Mouse (Mus musculus) midbrain, embryonic 16.5 days (tissue): ENCODE measurements around the gene Tubb1. TPM values are rescaled to one million over a fixed set of nuclear protein-coding genes. Genes with fewer than 3 reads are reported as not detected.

Experiments used
- ATAC-seq: fragments of 200-750 bp; cut with Nextera tagmentation; 2 replicates; pipeline ENCODE4 v1.8.0; 2017; ENCODE audit warnings: moderate TSS enrichment
- H3K27ac ChIP-seq: fragments of 300-500 bp; sonication (generic); 2 replicates; pipeline ENCODE4 v1.5.1; 2014; ENCODE audit warnings: mild to moderate bottlenecking, low read length, mixed read lengths
- H3K27me3 ChIP-seq: fragments of 300-500 bp; sonication (generic); 2 replicates; pipeline ENCODE4 v1.6.1; 2014; ENCODE audit warnings: low read depth, low read length, mixed read lengths; ENCODE audit not compliant: control insufficient read depth, insufficient read depth
- H3K36me3 ChIP-seq: fragments of 300-500 bp; sonication (generic); 2 replicates; pipeline ENCODE4 v1.6.1; 2014; ENCODE audit warnings: mild to moderate bottlenecking, low read length, moderate library complexity, mixed read lengths; ENCODE audit not compliant: control insufficient read depth, insufficient read depth
- H3K4me1 ChIP-seq: fragments of 300-500 bp; sonication (generic); 2 replicates; pipeline ENCODE4 v1.6.1; 2014; ENCODE audit warnings: mild to moderate bottlenecking, low read length, mixed read lengths; ENCODE audit not compliant: control insufficient read depth, insufficient read depth
- H3K4me2 ChIP-seq: fragments of 300-500 bp; sonication (generic); 2 replicates; pipeline ENCODE4 v1.6.1; 2014; ENCODE audit warnings: mild to moderate bottlenecking, low read length, mixed read lengths
- H3K4me3 ChIP-seq: fragments of 300-500 bp; sonication (generic); 2 replicates; pipeline ENCODE4 v1.5.1; 2014; ENCODE audit warnings: low read depth, mild to moderate bottlenecking, low read length, moderate library complexity, mixed read lengths
- H3K9ac ChIP-seq: fragments of 300-500 bp; sonication (generic); 2 replicates; pipeline ENCODE4 v1.6.1; 2014; ENCODE audit warnings: low read depth, low read length, mixed read lengths
- H3K9me3 ChIP-seq: fragments of 300-500 bp; sonication (generic); replicated peaks from 2 replicates; pipeline ENCODE4 v1.6.1; 2014; ENCODE audit warnings: mild to moderate bottlenecking, low read length, mixed read lengths; ENCODE audit not compliant: control insufficient read depth, poor library complexity, severe bottlenecking
- WGBS: fragments of 180-500 bp; shearing (Covaris S2); extraction: QIAGEN DNeasy Blood & Tissue Kit; methylation state at CpG from one replicate; pipeline ENCODE4 v1.1.7; 2014; 5-methylcytosine and 5-hydroxymethylcytosine counted together
- polyA plus RNA-seq: library from polyadenylated mRNA; unstranded; fragments of >200 nt; fragmentation: Nextera tagmentation; extraction: Ambion mirVana; gene quantifications from 2 replicates; pipeline ENCODE4 v1.2.1, GENCODE M21; 2015

Tubb1 gene
- polyA plus RNA-seq, 1 experiment from 2014 or later: 0.43 TPM

GRCm38 (mm10) chr2:174502321-174502720 lies 51.8 kb downstream of the Tubb1 start:
- WGBS: 54% methylated on average over 5 of the region's 5 CpGs
- no peaks in the 10 kb centered on the region for H3K27me3 ChIP-seq
- no peak overlapping the region for H3K9ac ChIP-seq
- H3K36me3 ChIP-seq: no peaks in the 10 kb centered on the region
- no peak overlapping the region for H3K4me3 ChIP-seq
- H3K27ac ChIP-seq: no peak overlapping the region
- H3K4me2 ChIP-seq: no peak overlapping the region
- H3K9me3 ChIP-seq: no peaks in the 10 kb centered on the region
- H3K4me1 ChIP-seq: 0 out of 2 replicates have a peak, but pooled peaks cover 2% of the 10 kb centered on the region
- peak; percentile 54; the same call in 1 of the 2 replicates for ATAC-seq

- 70% methylated on average over 25 of the region's 25 CpGs for WGBS
- ATAC-seq: peak; percentile 67; the same call in 1 of the 2 replicates
- Histone ChIP-seq H3K4me3 (no peak overlapping the region), H3K27me3 (no peaks in the 10 kb centered on the region), H3K4me2 (peak overlapping the region; percentile 21; the same call in 1 of the 2 replicates), H3K36me3 (no peaks in the 10 kb centered on the region), H3K27ac (peak overlapping the region; percentile 34; the same call in 1 of the 2 replicates), H3K9ac (no peak overlapping the region), H3K9me3 (no peaks in the 10 kb centered on the region), H3K4me1 (0 out of 2 replicates have a peak, but pooled peaks cover 2% of the 10 kb centered on the region)
Observed at GRCm38 (mm10) chr2:174502831-174503460, 52.5 kb downstream of the Tubb1 start.

Other genes starting within 250 kb of the Tubb1 start
- 1,445 and 1,454 TPM in 2 replicates for gene Gnas, start 166.4 kb upstream of the Tubb1 start, polyA plus RNA-seq
- 11.1 and 15.0 TPM in 2 replicates for gene Gm20721, start 104.0 kb upstream of the Tubb1 start, polyA plus RNA-seq
- 108 TPM in 2 replicates for gene Nelfcd, start 34.9 kb upstream of the Tubb1 start, polyA plus RNA-seq
- 54.8 and 63.3 TPM in 2 replicates for gene Ctsz, start 11.7 kb upstream of the Tubb1 start, polyA plus RNA-seq
- 681 and 687 TPM in 2 replicates for gene Atp5e, start 13.4 kb downstream of the Tubb1 start, polyA plus RNA-seq
- gene Prelid3b, start 22.4 kb downstream of the Tubb1 start, polyA plus RNA-seq: 109 and 110 TPM in 2 replicates
- gene Zfp831, start 192.8 kb downstream of the Tubb1 start, polyA plus RNA-seq: not detected in 2 replicates